In genomic region chr12:26277002-26277669, GRCm38 (mm10) we compare ENCODE assay signal across 8 mouse cellular contexts.
DNase-seq lines count a peak whose midpoint lies in the region; ATAC-seq lines count a peak whose summit lies in the region.

No protein-coding gene starts in this region.

- H3K4me1 ChIP-seq in heart, embryonic 14.5 days (ENCODE audit: control insufficient read depth in 2 of 2, insufficient read depth in 2 of 2, low read length in 2 of 2): peaks cover 0 to 2% of the 10 kb centered on the region in 2 experiments; a peak in 2 of 4 replicates

- DNase-seq in adrenal gland, adult (ENCODE audit: inconsistent age in 2 of 2, low spot score in 1 of 2): peak; percentile 14 to 63
- no peak for DNase-seq in adrenal gland, adult 8-10 months
- DNase-seq in adrenal gland, postnatal 10 days: peak; percentile 71
- DNase-seq in embryo, embryonic 11.5 days (ENCODE audit: low read depth, low spot score): peak; percentile 54
- DNase-seq in layer of hippocampus, adult 9-10 months (ENCODE audit: low spot score): peak; percentile 27
- DNase-seq in lung, postnatal 10 days: peak; percentile 79
- peak; percentile 59 for DNase-seq in right cerebral cortex, postnatal 25 days

- H3K36me3 ChIP-seq in heart, embryonic 14.5 days (ENCODE audit: control insufficient read depth, insufficient read depth, low read length): no peaks in the 10 kb centered on the region

- WGBS in heart, embryonic 14.5 days: 52% methylated on average over 7 of the region's 7 CpGs

- H3K27me3 ChIP-seq in heart, embryonic 14.5 days (ENCODE audit: control insufficient read depth, insufficient read depth, low read length): no peaks in the 10 kb centered on the region

- no peak overlapping the region for H3K4me2 ChIP-seq in heart, embryonic 14.5 days (ENCODE audit: low read length)

- no peaks in the 10 kb centered on the region for H3K9me3 ChIP-seq in heart, embryonic 14.5 days (ENCODE audit: control insufficient read depth, low read length)

- H3K9ac ChIP-seq in heart, embryonic 14.5 days (ENCODE audit: low read length): 0 out of 2 replicates have a peak overlapping the region, but pooled peaks have one; percentile 16

- no peak overlapping the region for H3K4me3 ChIP-seq in heart, embryonic 14.5 days (ENCODE audit: control insufficient read depth in 1 of 2, insufficient read depth in 1 of 2, low read depth in 1 of 2, low read length in 2 of 2)

- H3K27ac ChIP-seq in heart, embryonic 14.5 days (replicated peaks in 1 of 2; ENCODE audit: control insufficient read depth in 1 of 2, insufficient read depth in 1 of 2, low read depth in 2 of 2, low read length in 2 of 2): no peak overlapping the region

- ATAC-seq in heart, embryonic 14.5 days (ENCODE audit: insufficient number of reproducible peaks, insufficient read depth, low FRiP score, low read depth): no peak
